Mouse (Mus musculus) heart, postnatal 36 days (tissue): Measurements from ENCODE around the gene Tasp1. TPM values are rescaled to one million over a fixed set of nuclear protein-coding genes. Genes with fewer than 3 reads are reported as not detected.
A peak's percentile ranks its signal among the peaks of the same experiment; 100 is the strongest.

ENCODE experiments used
- DNase-seq, 2 experiments: peaks; one replicate each; pipeline ENCODE4 v3.0.0; 2021 to 2022
- intact Hi-C: fragments of 180-260 bp; cut with DNase I; formaldehyde crosslinking; loops from one replicate; pipeline ENCODE4 v1.15.1; 2025
- total RNA-seq, 2 experiments: library from RNA; stranded (reverse); gene quantifications; 2 replicates each; pipeline ENCODE4 v1.2.3; 2021

The Tasp1 gene
- total RNA-seq, 2 experiments from 2014 or later: 6.5 to 7.0 TPM

DNA sequence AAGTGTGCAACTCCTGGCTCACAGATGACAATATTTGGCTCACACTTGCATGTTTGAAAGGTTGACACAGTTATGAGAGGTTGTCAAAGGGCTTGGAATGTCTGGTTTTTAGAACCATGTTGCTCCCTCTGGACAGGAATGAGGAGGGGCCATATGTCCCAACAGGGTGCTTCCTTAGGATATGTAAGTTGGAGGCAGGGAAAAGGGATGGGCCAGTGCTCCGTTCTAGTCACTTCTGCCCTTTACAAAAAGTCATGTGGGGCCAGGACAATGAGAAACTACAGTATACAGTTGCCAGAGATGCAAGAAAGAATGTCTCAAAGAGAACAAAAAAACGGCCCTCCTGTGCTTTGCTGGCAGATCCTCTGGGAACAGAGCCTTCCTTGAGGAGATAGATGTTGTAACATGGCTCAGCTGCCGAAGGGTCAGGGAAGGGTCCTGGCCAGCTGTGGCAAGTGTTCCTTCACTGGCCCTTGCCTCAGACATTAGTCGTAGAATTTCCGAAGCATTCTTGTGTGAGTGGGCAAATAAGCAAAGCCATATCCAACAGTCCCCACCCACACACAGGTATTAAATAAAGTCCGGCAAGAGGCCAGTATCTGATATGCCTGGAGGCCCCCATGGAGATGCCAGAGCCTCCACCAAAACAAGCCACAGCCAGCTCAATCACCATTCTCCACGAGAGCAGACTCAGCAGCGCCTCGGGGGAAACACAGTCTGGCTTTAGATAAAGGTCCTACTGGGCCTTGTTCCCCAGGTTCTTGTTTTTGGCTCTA is 274.1 kb downstream of the Tasp1 start:
- DNase-seq: peak in 1 of 2 experiments; percentile 18
- intact Hi-C loops: no loop called here

- DNase-seq: no peak
- intact Hi-C loops: no loop called here
Measured at GRCm38 (mm10) chr2:139788658-139789057, 277.9 kb downstream of the Tasp1 start.

GRCm38 (mm10) chr2:139784946-139785345 is 281.7 kb downstream of the Tasp1 start:
- DNase-seq: no peak

DNA sequence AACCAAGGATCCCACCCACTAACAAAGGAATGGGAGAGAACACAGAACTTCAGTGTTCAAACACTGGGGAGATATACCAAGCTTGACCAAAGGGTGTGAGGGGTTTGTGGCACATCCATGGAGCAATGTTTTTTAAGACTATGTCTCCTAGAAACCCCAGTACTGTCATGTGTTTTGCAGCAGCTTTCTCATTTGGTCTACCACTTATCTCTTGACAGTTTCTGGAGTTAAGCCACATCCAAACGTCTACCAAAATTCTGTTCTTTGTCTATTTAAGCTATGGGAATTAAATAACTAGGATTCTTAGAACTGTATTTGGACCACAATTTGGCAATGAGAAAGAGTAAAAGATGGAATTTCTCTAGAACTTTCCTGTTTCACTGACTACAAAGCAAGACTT is 282.1 kb downstream of the Tasp1 start:
- intact Hi-C loops: no loop called here
- DNase-seq: no peak

More at GRCm38 (mm10) chr2:139784946-139785345, 281.7 kb downstream of the Tasp1 start:
- intact Hi-C loops: no loop called here

Other genes with a start within 250 kb of the Tasp1 start
- not detected for gene Gm17374, start 85.2 kb upstream of the Tasp1 start, total RNA-seq
- 10 to 100 TPM; 11.7 to 11.8 TPM for gene Esf1, start 103.8 kb upstream of the Tasp1 start, total RNA-seq
- gene Ndufaf5, start 103.8 kb upstream of the Tasp1 start, total RNA-seq: 10 to 100 TPM; 32.6 to 41.2 TPM